21 mouse cellular contexts compared by ENCODE assay signal in genomic region chr2:49516011-49516410, GRCm38 (mm10).
DNase-seq lines count a peak whose midpoint lies in the region; ATAC-seq lines count a peak whose summit lies in the region.
"Had no signal": no experiment of that assay in that cellular context is flagged by ENCODE, and none has a peak within 500 bp of the region (broad histone marks: within the 10 kb centered on the region; RNA-seq: fewer than 3 reads in every experiment).

No protein-coding gene starts in this region.

- no peak for ATAC-seq in heart, embryonic 13.5 days (ENCODE audit: extremely low read depth, insufficient number of reproducible peaks, low FRiP score, low TSS enrichment)
- ATAC-seq: forebrain, embryonic 14.5 days; intestine, postnatal 0 days; midbrain, embryonic 16.5 days had no signal

- H3K4me3 ChIP-seq in heart, embryonic 10.5 days: no peak overlapping the region
- H3K4me3 ChIP-seq in heart, embryonic 13.5 days: no peak overlapping the region
- H3K4me3 ChIP-seq in embryonic facial prominence, embryonic 10.5 days: no peak overlapping the region
- H3K4me3 ChIP-seq: embryonic facial prominence, embryonic 15.5 days; hindbrain, embryonic 12.5 days; left cerebral cortex, adult 2 months; limb, embryonic 15.5 days; midbrain, embryonic 10.5 days had no signal

- peak; percentile 52 to 53 for DNase-seq in heart, adult 18-20 months
- DNase-seq in heart, embryonic 10.5 days (ENCODE audit: low spot score): no peak
- DNase-seq in gastrocnemius, adult 8-10 months (ENCODE audit: low spot score in 2 of 2): peak; percentile 8 to 12
- DNase-seq in heart, postnatal 36 days: peak; percentile 28 to 42
- no peak for DNase-seq in embryonic facial prominence, embryonic 10.5 days (ENCODE audit: low spot score)
- DNase-seq in ovary, adult 18-20 months (ENCODE audit: low spot score): no peak
- DNase-seq: adrenal gland, postnatal 36 days; cerebellum, adult 9-10 months; kidney, postnatal 25 days; left cerebral cortex, postnatal 4 days; right cerebral cortex, adult 18-20 months; right cerebral cortex, postnatal 4 days had no signal

- intact Hi-C loops in heart, postnatal 36 days (cut with DNase I): no loop called here

- no peaks in the 10 kb centered on the region for H3K36me3 ChIP-seq in heart, embryonic 10.5 days
- no peaks in the 10 kb centered on the region for H3K36me3 ChIP-seq in heart, embryonic 13.5 days
- H3K36me3 ChIP-seq in embryonic facial prominence, embryonic 10.5 days (replicated peaks): peaks cover 8% of the 10 kb centered on the region; the same call in 1 of the 2 replicates
- H3K36me3 ChIP-seq: embryonic facial prominence, embryonic 15.5 days; hindbrain, embryonic 12.5 days had no signal

- H3K4me2 ChIP-seq in heart, embryonic 13.5 days: no peak overlapping the region
- H3K4me2 ChIP-seq: embryonic facial prominence, embryonic 15.5 days; hindbrain, embryonic 12.5 days; limb, embryonic 15.5 days had no signal

- no peaks in the 10 kb centered on the region for H3K9me3 ChIP-seq in heart, embryonic 10.5 days
- no peaks in the 10 kb centered on the region for H3K9me3 ChIP-seq in heart, embryonic 13.5 days
- H3K9me3 ChIP-seq in embryonic facial prominence, embryonic 10.5 days: no peaks in the 10 kb centered on the region
- H3K9me3 ChIP-seq: embryonic facial prominence, embryonic 15.5 days; hindbrain, embryonic 12.5 days; limb, embryonic 15.5 days; midbrain, embryonic 10.5 days had no signal

- 31% methylated on average over 2 of the region's 2 CpGs for WGBS in heart, embryonic 10.5 days
- WGBS in heart, embryonic 13.5 days: 49% methylated on average over 2 of the region's 2 CpGs
- 66% methylated on average over 2 of the region's 2 CpGs for WGBS in embryonic facial prominence, embryonic 10.5 days

- no peak overlapping the region for H3K9ac ChIP-seq in heart, embryonic 13.5 days
- H3K9ac ChIP-seq: embryonic facial prominence, embryonic 15.5 days; hindbrain, embryonic 12.5 days; limb, embryonic 15.5 days had no signal

- no peak overlapping the region for H3K27ac ChIP-seq in heart, embryonic 10.5 days
- 0 out of 2 replicates have a peak overlapping the region, but pooled peaks have one; percentile 5 for H3K27ac ChIP-seq in heart, embryonic 13.5 days (replicated peaks)
- no peak overlapping the region for H3K27ac ChIP-seq in embryonic facial prominence, embryonic 10.5 days (replicated peaks)
- H3K27ac ChIP-seq: embryonic facial prominence, embryonic 15.5 days; hindbrain, embryonic 12.5 days; left cerebral cortex, adult 2 months; limb, embryonic 15.5 days; midbrain, embryonic 10.5 days had no signal

- H3K27me3 ChIP-seq in heart, embryonic 10.5 days (ENCODE audit: insufficient read depth, poor library complexity, severe bottlenecking): no peaks in the 10 kb centered on the region
- H3K27me3 ChIP-seq in heart, embryonic 13.5 days (replicated peaks): no peaks in the 10 kb centered on the region
- H3K27me3 ChIP-seq in embryonic facial prominence, embryonic 10.5 days (replicated peaks; ENCODE audit: low read depth, poor library complexity, severe bottlenecking): no peaks in the 10 kb centered on the region
- H3K27me3 ChIP-seq: embryonic facial prominence, embryonic 15.5 days; hindbrain, embryonic 12.5 days; limb, embryonic 15.5 days had no signal

- H3K4me1 ChIP-seq in heart, embryonic 10.5 days: peaks cover 30% of the 10 kb centered on the region
- H3K4me1 ChIP-seq in heart, embryonic 13.5 days: peaks cover 33% of the 10 kb centered on the region
- peaks cover 7% of the 10 kb centered on the region for H3K4me1 ChIP-seq in embryonic facial prominence, embryonic 10.5 days
- H3K4me1 ChIP-seq: embryonic facial prominence, embryonic 15.5 days; limb, embryonic 15.5 days; midbrain, embryonic 10.5 days had no signal

Comparison
In these comparisons a context has a peak if more than half of its experiments do, and no peak if none do; other contexts are left out.
1. DNase-seq: peak in heart, adult 18-20 months (2 of 2), gastrocnemius, adult 8-10 months (2 of 2) and heart, postnatal 36 days (2 of 2); none in heart, embryonic 10.5 days (single experiment), embryonic facial prominence, embryonic 10.5 days (single experiment) and ovary, adult 18-20 months (single experiment).